Mouse (Mus musculus) spleen, postnatal 4 days (tissue): ENCODE measurements around the gene Lsamp.
A peak's percentile ranks its signal among the peaks of the same experiment; 100 is the strongest.

Experiments
- DNase-seq, 2 experiments: peaks; one replicate each; pipeline ENCODE4 v3.0.0; 2022; ENCODE audit warnings: low spot score in 2 of 2

Lsamp gene

DNA sequence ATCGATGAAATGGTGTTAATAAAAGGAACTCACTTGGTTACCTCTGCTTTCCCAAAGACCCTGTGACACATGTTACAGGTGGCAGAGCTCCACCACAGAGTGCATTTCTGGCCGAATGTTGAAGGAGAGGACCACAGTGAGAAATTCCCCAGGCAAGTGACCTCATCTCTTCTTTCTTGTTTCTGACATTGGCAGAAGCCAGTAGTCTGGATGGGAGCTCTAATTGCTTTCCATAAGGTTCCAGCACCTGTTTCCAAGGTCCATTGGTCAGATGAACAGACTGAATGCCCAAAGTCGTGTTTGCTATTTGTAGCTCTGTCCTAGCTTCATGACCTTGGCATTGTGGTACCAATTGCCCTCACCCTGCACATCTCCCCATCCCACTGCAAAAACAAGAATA is 2090.2 kb downstream of the Lsamp start:
- no peak for DNase-seq

DNA sequence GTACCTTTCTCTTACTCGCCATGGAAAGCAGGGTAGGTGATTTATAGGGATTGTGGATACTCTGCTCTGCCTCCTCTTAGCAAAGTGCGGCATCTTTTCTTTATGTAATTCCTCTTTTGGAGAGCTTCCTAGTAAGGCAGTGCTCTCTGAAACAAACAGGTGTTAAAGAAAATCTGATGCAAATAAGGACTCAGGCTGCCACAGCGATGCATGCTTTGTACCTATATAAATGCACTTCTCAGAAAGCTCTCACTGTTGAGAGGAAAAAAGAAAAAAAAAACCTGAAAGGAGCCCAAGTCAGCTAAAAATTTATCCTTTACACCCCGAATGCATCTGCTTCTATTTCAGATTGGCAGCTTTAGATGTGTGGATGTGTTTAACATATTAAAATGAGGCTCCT is 2095.4 kb downstream of the Lsamp start:
- DNase-seq: no peak

DNA sequence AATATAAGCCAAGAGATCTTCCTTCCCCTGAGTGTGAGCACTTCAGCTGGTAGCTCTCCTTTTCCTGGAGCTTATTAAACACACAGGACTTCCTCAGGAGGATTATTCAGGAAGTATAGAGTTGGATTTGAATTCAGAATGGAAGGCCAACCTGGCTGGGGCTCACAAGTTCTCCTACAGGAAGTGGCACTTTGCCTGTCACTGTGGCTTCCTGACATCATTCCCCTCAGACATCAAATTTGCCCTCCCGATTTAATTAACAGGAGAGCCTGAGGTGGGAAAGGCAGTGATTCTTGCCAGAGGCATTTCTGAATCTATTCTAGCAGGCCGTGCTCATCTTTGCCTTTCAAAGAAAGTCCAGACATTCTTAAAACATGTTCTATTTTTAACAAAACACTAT is 2097.4 kb downstream of the Lsamp start:
- DNase-seq: no peak

DNA sequence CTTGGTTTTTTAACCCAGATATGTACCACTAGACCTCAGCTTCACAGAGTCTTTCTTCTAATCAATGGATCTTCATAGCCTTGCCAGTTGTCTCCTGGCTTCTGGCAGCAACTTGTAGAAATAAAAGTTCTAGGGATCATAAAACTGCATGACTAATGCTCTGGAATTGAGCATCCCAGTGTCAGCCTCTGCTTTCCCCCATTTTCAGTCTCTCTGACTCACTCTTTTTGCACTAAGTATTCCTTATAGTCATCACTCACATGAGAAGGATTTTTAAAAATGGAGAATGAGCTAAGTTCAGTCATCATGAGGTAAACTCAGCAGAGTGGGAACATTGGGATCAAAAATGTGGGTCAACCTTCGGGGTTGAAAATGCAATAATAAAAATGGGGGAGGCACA is 2113.3 kb downstream of the Lsamp start:
- DNase-seq: no peak

DNA sequence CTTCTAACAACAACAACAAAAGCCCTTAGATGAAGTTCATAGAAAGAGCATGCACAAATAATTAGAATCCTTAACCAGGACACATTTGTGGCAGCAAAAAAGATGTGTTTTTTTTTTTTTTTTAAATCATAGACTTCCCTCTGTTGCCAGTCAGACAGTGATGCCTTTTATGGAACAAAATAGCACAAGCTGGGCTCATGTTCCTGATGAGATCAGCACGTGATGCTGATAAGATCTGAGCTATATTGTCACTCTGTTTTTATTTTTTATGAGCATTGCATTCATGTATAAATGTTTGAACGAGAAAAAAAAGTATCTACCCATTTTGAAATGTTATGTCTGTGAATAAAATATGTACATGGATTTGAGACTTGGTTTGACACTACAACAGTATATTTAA is 2118.0 kb downstream of the Lsamp start:
- no peak for DNase-seq

DNA sequence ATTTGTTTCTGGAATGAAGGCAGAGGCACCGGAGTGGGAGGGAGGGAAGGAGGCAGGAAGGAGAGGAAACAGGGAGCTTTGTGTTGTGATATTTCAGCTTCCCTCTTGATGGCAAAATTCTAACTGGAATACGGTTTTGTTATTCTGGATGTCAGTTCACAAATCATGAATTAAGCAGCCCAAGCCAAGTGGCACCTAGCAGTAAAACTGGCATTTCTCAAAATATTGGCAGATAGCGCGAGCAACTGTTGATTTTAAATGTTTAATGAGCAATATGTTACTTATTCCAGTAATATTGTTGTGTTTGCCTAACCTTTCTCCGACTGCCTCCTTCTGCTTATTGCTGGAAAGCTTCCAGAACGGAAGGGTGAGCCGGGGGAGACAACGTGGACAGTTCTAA is 2118.5 kb downstream of the Lsamp start:
- DNase-seq: no peak

DNA sequence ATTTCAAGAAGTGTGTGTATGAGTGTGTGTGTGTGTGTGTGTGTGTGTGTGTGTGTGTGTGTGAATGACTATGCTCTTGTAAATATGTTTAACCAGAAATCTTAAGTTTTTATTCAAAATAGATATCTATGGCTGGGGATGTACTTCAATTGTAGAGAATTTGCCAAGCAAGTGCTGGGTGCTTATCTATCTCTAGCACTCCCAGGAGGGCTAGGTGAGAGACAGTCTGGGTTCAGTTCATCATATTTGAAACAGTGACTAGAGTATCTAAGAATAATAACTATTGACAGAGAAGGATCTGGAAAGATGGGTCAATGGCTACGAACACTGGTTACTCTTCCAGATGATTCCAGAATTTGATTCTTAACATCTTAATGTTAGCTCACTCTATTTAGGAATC is 2128.1 kb downstream of the Lsamp start:
- DNase-seq: no peak

DNA sequence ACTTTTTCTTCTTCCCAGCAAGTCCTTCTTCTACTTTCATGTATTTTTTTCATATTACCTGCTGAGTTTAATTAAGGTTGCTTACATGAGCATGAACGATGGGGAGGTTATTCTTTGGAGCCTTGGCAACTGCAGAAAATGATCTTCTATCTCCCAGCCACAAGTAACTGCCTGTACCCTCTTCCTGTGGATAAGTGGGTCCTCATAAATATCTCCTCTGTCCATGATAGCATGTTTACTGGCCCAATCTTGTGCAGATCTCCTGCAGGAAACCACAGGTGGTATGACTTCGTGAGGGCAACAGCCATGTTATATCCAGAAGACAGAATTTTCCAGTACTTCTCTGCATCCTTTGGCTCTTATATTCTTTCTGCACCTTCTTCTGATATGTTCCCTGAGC is 2129.1 kb downstream of the Lsamp start:
- DNase-seq: no peak

DNA sequence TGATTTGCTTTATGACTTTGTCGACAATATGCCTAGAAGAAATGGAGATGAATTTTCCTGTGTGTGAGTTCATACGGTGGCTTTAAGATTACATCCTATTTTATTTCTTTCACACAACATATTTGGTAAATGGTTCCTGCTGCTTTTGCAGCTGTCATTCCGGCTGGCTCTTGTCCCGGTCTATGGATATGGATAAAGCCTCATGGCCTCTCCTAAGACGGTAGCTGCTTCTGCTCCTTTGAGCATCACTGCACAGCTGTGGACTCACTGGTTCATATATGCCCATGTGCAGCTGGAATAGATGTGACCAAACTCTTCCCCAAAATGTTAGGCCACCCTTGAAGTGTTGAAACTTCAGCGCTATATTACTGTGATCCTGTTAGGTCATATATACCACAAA is 2137.6 kb downstream of the Lsamp start:
- DNase-seq: no peak

DNA sequence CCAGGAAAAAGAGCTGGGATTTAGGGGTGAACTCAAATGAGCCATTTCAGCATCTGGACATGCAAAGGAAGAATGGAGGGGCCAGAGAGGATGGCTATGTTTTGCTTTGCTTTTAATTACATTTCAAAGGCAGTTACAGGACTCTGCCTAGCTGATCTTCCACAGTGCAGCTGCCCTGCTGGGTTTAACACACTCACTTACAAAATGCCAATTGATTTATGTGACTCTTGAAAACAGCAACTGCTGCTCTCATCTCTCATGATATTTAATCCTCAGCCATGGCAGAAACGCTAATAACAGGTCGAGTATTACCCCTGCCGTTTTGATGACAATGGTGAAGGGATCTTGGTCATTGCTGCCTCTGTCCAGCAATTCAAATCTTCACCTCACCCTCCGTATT is 2139.7 kb downstream of the Lsamp start:
- no peak for DNase-seq

DNA sequence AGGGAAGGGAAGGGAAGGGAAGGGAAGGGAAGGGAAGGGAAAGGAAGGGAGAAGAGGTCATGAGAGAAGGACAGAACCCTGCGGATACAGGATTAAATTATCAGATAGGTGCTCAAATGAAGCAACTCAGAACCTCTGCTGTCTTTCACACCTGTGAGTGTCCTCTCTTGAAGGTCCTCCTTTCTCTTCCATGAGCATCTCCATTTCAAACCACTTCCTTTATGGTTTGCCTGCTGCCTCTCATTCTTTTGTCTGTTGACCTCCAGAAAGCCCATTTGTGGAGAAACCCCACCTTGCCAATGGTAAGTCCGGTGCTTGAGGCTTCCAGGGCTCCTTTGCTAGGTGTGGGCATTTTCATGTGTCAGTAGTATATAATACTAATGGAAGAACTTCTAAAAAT is 2141.9 kb downstream of the Lsamp start:
- DNase-seq: no peak

DNA sequence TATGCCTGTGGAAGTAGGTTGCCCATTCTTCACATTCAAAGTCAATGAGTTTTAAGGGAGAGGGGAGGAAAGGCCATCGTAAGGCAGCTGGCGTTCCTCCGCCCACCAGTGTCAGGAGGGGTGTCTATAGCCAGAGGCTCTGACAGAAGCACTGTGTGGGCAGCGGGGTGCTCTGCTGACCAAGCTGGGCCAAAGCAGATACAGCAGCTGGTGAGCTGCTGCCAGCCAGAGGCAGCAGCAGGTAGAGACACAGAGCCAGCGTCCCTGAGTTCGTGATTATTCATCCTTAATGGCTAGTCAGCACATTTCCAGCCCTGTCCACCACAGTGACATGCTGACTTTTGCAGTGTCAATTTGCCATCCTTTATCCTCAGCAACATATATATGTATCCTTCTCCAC is 2163.0 kb downstream of the Lsamp start:
- no peak for DNase-seq

DNA sequence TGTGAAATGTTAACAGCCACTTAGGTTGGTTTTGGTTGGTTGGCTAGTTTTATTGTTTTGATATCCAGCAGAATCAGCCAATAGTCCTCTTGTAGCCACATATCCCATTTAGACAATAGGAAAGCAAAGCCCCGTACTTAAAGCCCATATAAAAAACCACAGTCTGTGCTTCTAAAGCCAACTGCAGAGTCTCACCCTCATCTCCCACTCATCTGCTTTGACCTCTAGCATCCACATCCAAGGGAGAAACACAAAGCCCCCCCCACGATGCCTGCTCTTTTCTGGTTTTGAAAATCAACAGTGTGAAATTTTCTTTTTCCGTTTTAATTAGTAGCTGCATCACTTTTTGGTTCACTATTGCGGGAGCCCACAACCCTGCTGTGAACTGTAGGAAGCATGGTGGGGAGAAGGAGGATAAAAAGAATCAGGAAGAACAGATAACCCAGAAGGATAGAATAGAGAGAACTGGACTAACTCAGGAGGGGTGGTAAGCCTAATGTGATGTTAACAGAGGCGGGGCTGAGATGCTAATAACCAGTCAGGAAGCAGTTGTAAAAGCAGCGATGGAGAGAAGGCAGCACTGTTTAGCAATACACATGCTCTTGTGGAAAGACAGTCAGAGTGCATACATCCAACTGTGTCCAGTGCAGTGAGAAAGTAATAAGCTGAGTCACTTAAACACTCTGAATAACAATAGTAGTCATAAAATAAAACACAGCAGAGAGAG is 2165.2 kb downstream of the Lsamp start:
- no peak for DNase-seq

DNA sequence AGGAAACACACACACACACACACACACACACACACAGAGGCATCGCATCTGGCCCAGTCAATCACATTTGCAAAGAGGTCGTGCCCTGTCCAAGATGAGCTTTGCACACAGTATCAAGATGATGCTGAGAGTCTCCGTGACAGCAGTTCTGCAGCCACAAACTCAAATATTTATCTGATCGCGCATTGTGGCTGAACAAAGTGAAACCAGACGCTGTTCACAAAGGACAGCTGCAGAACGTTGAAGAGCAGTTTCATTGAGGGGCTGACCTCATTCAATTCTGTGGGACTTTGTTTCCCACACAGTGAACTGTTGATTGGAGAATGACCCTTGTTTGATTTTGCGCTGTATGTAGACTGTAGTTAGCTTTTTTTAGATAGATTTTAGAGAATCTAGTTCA is 2168.5 kb downstream of the Lsamp start:
- DNase-seq: no peak

DNA sequence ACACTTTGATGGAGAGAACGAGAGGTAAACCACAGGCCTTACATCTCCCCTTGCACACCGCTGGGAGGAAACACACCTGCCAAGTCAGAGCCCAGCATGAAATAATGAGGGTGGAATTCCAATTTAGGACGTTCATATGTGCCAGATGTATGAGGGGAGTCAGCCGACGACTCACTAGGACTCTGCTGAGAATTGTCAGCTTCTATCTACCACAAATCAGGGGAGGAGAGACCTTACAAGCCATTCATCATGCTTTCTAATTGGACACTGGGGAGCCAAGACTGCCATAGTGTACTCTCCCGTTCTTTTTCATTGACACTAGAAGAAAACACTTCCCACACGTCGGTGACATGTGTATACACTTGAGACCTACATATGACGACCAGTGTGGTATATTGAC is 2173.7 kb downstream of the Lsamp start:
- no peak for DNase-seq

DNA sequence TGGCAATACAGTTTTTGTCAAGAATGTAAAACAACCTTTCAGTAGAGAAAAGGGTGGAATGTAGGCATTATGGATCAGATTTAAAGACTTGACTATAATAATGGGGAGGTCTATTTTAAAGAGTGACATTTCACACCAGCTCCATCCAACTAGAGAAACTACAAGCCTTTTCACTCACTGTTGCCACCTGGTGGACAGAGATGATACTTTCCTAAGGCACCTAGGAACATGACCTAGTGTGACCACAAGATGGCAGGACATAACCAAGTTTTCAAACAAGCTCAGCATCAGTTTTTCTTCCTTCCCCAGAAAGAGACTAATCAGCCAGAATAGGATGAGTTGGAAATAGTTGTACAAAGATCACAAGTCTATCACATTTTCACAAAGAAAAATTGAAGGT is 2180.8 kb downstream of the Lsamp start:
- peak; percentile 60 to 83 for DNase-seq

DNA sequence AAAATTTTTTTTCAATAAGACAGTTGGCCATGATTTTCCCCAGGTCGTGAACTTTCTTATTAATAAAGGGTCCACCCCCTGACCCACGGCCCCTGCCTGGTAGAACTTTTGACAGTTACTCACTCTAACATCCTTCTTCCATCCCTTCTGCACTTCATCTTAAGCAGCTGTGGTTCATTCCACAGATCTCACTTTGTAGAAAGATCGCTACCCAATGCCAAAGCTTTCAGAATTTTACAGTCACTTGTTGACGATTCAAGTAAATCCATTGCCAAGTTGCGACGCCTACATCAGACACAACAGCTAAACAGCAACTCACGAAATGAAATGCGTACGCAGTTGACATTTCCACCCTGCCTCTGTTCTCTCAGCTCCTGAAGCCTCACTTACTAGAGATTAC is 2184.1 kb downstream of the Lsamp start:
- no peak for DNase-seq

DNA sequence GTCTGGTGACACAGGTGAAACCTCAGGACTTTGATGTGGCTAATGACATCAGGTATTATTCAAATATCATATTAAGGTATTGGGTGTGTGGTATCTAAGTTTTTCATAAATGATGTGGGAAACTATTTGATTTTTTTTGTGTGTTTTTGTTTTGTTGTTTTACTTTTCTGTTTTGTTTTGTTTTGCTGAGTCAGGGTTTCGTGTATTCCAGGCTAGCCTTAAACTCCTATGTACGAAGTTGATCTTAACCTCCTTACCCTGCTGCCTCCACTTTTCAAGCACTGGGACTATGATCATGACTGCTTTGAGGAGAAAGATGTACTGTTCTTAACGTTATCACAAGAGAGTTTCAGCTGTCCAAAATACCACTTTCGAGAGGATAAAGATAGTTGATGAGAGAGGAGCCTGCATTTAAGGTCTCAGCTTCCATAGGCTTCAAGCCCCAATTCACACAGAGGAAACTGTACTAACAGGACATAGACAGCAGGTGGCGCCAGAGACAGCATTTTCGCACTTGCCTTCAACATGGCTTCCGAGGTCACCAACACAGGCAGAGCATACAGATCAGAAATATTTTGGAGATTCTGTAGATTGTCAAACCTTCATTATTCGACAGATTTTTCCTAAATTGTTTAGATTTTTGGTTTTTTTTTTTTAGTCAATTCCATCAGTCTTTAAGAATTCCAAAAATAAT is 2185.4 kb downstream of the Lsamp start:
- peak; percentile 56 to 83 for DNase-seq

DNA sequence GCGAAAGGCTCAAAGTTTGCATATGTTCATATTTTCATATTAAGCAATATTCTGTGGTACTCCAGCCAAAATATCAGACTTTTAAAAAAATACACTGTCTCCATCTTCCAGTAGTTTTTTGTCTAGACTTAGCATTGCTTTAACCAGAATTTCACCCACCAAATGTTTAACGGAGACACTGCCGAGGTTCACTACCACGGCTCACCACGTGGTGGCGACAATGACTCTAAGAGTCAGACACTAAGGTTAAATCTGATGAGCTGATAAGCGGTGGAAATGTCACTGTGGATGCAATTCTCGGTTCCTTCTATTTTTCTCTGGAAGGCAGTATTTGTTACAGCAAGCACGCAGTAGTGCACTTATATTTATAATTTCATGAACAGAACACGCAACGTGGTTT is 2188.3 kb downstream of the Lsamp start:
- peak; percentile 44 to 78 for DNase-seq

DNA sequence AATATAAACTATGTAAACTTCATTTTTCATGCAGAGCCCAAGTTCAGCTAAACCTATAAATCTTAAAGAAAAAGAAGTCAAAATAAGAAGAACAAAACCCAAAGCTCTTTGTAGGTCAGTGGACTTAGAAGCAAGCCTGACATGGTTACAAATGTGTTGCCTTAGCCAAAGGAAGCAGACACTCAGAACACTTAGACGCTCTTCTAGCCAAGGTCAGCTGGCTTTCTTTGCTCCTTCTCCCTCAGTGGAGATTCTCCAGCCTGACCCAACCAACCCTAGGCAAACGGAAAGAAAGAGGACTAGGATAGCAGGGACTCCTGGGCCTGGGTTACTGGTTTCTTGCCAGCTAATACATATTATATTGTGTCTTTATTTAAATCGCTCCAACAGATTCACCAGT is 2194.7 kb downstream of the Lsamp start:
- no peak for DNase-seq

DNA sequence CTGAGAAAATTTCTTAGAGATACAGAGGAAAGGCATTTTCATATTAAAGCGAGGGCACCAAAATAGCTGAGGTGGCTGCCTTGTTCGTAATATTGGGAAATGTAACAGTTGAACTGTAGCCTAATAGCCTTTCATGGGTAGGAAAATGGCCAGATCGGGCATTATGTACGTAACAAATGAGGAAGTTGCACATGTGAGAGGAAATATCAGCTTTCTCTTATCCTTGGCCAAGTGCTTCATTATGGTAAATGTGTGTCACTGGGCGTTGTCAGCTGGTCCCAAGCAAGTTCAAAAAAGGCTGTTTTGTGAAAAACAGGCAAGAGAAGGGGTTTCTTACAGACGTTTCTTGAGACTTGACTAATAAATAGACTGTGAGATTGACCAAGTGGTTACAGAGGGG is 2195.9 kb downstream of the Lsamp start:
- no peak for DNase-seq

DNA sequence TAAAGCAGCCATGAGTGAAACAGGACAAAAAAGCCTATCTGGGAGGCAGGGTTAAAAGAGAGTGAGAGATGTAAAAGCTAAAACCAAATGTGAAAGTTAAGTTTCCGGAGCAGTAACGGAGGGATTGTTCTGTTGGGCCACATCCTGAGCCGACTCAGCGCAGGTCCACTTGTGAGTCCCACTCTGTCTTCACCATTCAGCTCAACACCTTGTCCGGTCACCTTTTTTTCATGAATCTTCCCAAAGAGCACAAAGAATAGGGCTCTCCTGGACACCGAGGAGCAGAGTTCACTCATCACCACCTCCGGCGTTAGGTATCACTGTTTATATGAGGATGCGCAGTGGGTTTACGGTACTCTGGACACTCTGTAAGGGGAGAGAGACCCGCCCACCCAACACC is 2196.3 kb downstream of the Lsamp start:
- DNase-seq: no peak

DNA sequence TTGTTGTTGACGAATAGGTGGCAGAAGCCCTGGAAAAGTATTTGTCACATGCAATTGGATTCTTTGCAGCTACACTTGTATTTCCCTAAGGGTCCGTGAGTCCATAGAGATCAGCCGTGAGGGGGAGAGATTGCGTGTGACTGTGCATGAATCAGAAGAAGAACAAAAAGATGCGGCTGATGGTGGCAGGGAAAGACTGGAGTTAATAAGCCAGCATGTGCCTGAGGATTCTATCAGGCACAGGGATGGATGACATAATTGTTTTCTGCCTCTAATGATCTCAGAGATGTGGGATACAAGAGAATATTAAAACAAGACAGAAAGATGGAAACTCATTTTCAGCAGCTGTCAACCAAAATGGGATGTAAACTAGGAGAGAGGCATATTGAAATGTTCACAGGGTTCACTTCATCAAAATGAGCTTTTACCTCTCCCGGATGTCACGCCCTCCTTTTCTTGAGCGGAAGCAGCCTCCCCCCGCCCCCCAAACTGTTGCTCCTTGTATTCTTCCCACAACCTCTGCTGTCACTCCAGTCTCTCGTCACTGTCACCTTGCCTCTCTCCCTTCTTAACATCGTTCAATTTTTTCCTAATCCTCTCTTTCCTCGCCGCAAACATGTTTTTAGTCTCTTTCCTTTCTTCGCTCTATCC is 2205.4 kb downstream of the Lsamp start:
- DNase-seq: no peak
